Mouse (Mus musculus): ENCODE measurements at regions not wholly inside any gene's neighbourhood (a gene's known extent, or its start where the extent isn't known, plus 50 kb on each side); places are given as distances from the start of the nearest gene placed in this dataset.

DNA sequence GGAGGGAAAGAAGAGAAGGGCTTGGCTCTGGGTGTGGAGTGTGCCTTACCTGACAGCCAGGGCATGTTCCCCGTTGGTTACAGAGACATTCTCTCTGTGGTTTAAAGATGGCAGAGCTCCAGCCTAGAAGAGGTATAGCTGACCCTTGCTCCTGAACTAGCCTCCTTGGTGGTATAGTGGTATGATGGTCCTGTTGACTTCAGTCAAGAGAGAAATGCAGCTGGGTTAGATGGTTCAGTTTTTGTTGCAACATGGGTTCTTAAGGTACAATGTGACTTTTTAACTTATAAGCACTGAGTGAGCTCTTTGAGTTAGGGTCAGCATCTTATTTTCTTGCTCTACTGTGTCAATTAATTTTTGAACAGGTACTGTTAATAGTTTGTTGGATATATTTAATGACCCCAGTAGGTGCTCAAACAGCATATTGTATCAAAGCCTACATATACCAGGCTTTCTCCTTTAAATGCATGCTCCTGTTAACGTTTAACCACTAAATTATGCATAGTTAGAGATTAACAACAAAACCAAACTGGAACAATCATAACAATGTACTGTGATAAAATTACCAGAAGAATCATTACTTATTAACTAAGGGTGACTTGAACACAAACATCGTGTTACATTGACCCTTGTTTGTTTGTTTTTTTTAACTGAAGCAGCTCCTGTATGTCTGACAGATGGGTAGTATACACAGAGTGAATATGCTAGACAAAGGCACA, 70.5 kb upstream of the Nrxn3 start:
- Histone ChIP-seq H3K9me3 (ENCODE audit: control insufficient read depth, low read length) (no peaks in the 10 kb centered on the region), H3K9ac (replicated peaks; ENCODE audit: low read depth, low read length) (no peak overlapping the region), H3K27me3 (ENCODE audit: control insufficient read depth, insufficient read depth, low read length) (no peaks in the 10 kb centered on the region), H3K4me3 (ENCODE audit: low read depth, low read length) (no peak overlapping the region), H3K4me2 (ENCODE audit: low read depth, low read length) (no peak overlapping the region), H3K27ac (ENCODE audit: low read depth, low read length) (no peak overlapping the region), H3K36me3 (ENCODE audit: control insufficient read depth, insufficient read depth, low read length) (no peaks in the 10 kb centered on the region), H3K4me1 (ENCODE audit: control insufficient read depth, insufficient read depth, low read length) (no peaks in the 10 kb centered on the region)
- 70% methylated on average over 3 of the region's 3 CpGs for WGBS
- ATAC-seq (ENCODE audit: low read depth), result no peak

Data from neural tube, embryonic 14.5 days (tissue).